Mouse (Mus musculus): ENCODE measurements around the gene Klhdc1.

DNA sequence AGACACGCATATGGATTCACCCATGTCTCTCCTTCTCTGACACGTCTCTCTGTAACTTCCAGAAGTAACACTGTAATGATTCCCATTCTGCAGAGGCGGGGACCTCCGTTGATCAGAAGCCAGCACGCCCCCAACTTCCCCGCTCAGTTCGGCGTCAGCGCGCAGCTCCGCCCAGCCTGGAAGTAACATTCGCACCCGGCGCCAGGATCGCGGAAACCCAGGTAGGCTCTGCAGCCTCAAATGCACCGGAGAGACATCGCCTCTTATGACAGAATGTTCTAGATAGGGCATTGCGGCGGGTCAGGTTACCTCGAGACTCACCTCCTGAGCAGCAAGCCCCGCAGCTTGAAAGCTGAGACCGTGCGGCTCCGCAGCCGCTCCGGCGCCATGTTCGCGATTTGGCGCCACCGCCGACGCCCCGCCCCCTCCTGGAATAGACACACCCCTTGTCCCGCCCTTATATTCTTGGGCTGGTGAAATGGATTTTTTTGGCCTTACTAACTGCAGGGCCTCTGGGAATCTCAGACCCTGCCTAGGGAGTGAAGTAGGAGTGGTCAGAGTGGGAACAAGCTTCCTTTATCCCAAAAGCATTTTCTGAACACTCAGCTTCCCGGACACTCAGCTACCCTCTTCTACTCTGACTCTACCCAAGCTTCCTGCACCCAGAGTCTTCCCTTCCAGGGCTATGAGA lies 13.1 kb upstream of the Klhdc1 start, which contains the start of gene Pole2:
- no peak for TF ChIP-seq MYOD1 (IDR thresholded peaks at IDR 0.05; ENCODE audit: control insufficient read depth in 1 of 3, insufficient read length in 2 of 3, low read depth in 2 of 3)
- TF ChIP-seq POLR2A (IDR thresholded peaks at IDR 0.05; ENCODE audit: insufficient read length, low read depth): peak; percentile 58
- peak; percentile 84 for TF ChIP-seq E2F4 (IDR thresholded peaks at IDR 0.05; ENCODE audit: insufficient read depth)
- no peak for TF ChIP-seq REST (IDR thresholded peaks at IDR 0.05; ENCODE audit: insufficient read depth, insufficient read length)
- no peak for TF ChIP-seq MAX (IDR thresholded peaks at IDR 0.05; ENCODE audit: low read depth)
- no peak for TF ChIP-seq POLR2AphosphoS2 (IDR thresholded peaks at IDR 0.05; ENCODE audit: insufficient read length, low read depth)
- no peak for TF ChIP-seq TCF12 (IDR thresholded peaks at IDR 0.05; ENCODE audit: insufficient read depth, poor library complexity, severe bottlenecking)

Measured in myocyte (in vitro differentiated cells).